Mouse (Mus musculus) limb, embryonic 15.5 days (tissue): Measurements from ENCODE around the gene Trmt44. TPM values are rescaled to one million over a fixed set of nuclear protein-coding genes. Genes with fewer than 3 reads are reported as not detected.

Experiments used
- ATAC-seq: fragments of 200-750 bp; cut with Nextera tagmentation; 2 replicates; pipeline ENCODE4 v1.8.0; 2017; ENCODE audit warnings: low read depth, moderate TSS enrichment; ENCODE audit not compliant: insufficient number of reproducible peaks, low FRiP score, low TSS enrichment
- H3K27ac ChIP-seq: fragments of 300-500 bp; sonication (generic); 2 replicates; pipeline ENCODE4 v1.5.1; 2015; ENCODE audit warnings: moderate library complexity, mild to moderate bottlenecking, inconsistent platforms
- H3K27me3 ChIP-seq: fragments of 300-500 bp; sonication (generic); 2 replicates; pipeline ENCODE4 v1.6.1; 2015; ENCODE audit warnings: inconsistent platforms
- H3K36me3 ChIP-seq: fragments of 300-500 bp; sonication (generic); 2 replicates; pipeline ENCODE4 v1.6.1; 2015; ENCODE audit warnings: inconsistent platforms
- H3K4me1 ChIP-seq: fragments of 300-500 bp; sonication (generic); 2 replicates; pipeline ENCODE4 v1.6.1; 2015; ENCODE audit warnings: inconsistent platforms
- H3K4me2 ChIP-seq: fragments of 300-500 bp; sonication (generic); 2 replicates; pipeline ENCODE4 v1.6.1; 2015; ENCODE audit warnings: mild to moderate bottlenecking, inconsistent platforms
- H3K4me3 ChIP-seq: fragments of 300-500 bp; sonication (generic); 2 replicates; pipeline ENCODE4 v1.5.1; 2015; ENCODE audit warnings: mild to moderate bottlenecking, inconsistent platforms
- H3K9ac ChIP-seq: fragments of 300-500 bp; sonication (generic); 2 replicates; pipeline ENCODE4 v1.6.1; 2015; ENCODE audit warnings: inconsistent platforms
- H3K9me3 ChIP-seq: fragments of 300-500 bp; sonication (generic); 2 replicates; pipeline ENCODE4 v1.6.1; 2016; ENCODE audit warnings: inconsistent platforms
- WGBS: fragments of 180-500 bp; shearing (Covaris S2); methylation state at CpG from one replicate; pipeline ENCODE4 v1.1.7; 2015; 5-methylcytosine and 5-hydroxymethylcytosine counted together
- polyA plus RNA-seq: library from polyadenylated mRNA; unstranded; fragments of >200 nt; fragmentation: Nextera tagmentation; extraction: Ambion mirVana; gene quantifications from 2 replicates; pipeline ENCODE4 v1.2.1, GENCODE M21; 2015

Gene Trmt44
- 9.0 and 9.1 TPM in 2 replicates for polyA plus RNA-seq

GRCm38 (mm10) chr5:35574653-35575599, at the start of gene Trmt44:
Trmt44 (minus strand) TSS chr5:35575070.
- peak within 1 kb of the TSS; percentile 96 for H3K4me3 ChIP-seq
- H3K9ac ChIP-seq, result peak within 1 kb of the TSS; percentile 97
- no peaks in the 10 kb centered on the region for H3K9me3 ChIP-seq
- peaks cover 9% of the 10 kb centered on the region for H3K4me1 ChIP-seq
- peaks cover 38% of the 10 kb centered on the region for H3K36me3 ChIP-seq
- WGBS, result 3% methylated on average over 56 of the region's 56 CpGs
- H3K27me3 ChIP-seq, result no peaks in the 10 kb centered on the region
- peak within 1 kb of the TSS; percentile 94 for H3K4me2 ChIP-seq
- peak; percentile 90 for ATAC-seq
- H3K27ac ChIP-seq, result peak within 1 kb of the TSS; percentile 78

GRCm38 (mm10) chr5:35623831-35624230, 49.0 kb upstream of the Trmt44 start:
- Histone ChIP-seq H3K4me2 (no peak overlapping the region), H3K27ac (peak overlapping the region; percentile 65; the same call in 1 of the 2 replicates), H3K9ac (no peak overlapping the region), H3K4me1 (peaks cover 25% of the 10 kb centered on the region), H3K36me3 (no peaks in the 10 kb centered on the region), H3K4me3 (no peak overlapping the region), H3K9me3 (no peaks in the 10 kb centered on the region), H3K27me3 (no peaks in the 10 kb centered on the region)
- ATAC-seq, result no peak

- Histone ChIP-seq H3K36me3 (no peaks in the 10 kb centered on the region), H3K9me3 (no peaks in the 10 kb centered on the region), H3K4me3 (no peak overlapping the region), H3K4me1 (peaks cover 35% of the 10 kb centered on the region), H3K4me2 (no peak overlapping the region), H3K27me3 (no peaks in the 10 kb centered on the region), H3K27ac (peak overlapping the region; percentile 55; the same call in 1 of the 2 replicates), H3K9ac (no peak overlapping the region)
- no peak for ATAC-seq
- 40% methylated on average over 4 of the region's 4 CpGs for WGBS
Observed at GRCm38 (mm10) chr5:35621114-35621513, 46.2 kb upstream of the Trmt44 start.

- peaks cover 28% of the 10 kb centered on the region for H3K4me1 ChIP-seq
- H3K27ac ChIP-seq, result peak overlapping the region; percentile 55
- no peak overlapping the region for H3K9ac ChIP-seq
- H3K9me3 ChIP-seq, result no peaks in the 10 kb centered on the region
- 37% methylated on average over 5 of the region's 5 CpGs for WGBS
- H3K4me2 ChIP-seq, result no peak overlapping the region
- no peak overlapping the region for H3K4me3 ChIP-seq
- no peak for ATAC-seq
- H3K27me3 ChIP-seq, result no peaks in the 10 kb centered on the region
- H3K36me3 ChIP-seq, result no peaks in the 10 kb centered on the region
Observed at GRCm38 (mm10) chr5:35616943-35617342, 42.1 kb upstream of the Trmt44 start.

GRCm38 (mm10) chr5:35612722-35613121, 37.9 kb upstream of the Trmt44 start:
- H3K9me3 ChIP-seq, result no peaks in the 10 kb centered on the region
- H3K27ac ChIP-seq, result no peak overlapping the region
- ATAC-seq, result no peak
- H3K9ac ChIP-seq, result no peak overlapping the region
- H3K27me3 ChIP-seq, result no peaks in the 10 kb centered on the region
- no peaks in the 10 kb centered on the region for H3K36me3 ChIP-seq
- WGBS, result 71% methylated on average over 8 of the region's 8 CpGs
- no peak overlapping the region for H3K4me2 ChIP-seq
- no peak overlapping the region for H3K4me3 ChIP-seq
- H3K4me1 ChIP-seq, result peaks cover 59% of the 10 kb centered on the region

- peaks cover 58% of the 10 kb centered on the region for H3K4me1 ChIP-seq
- H3K27ac ChIP-seq, result no peak overlapping the region
- no peaks in the 10 kb centered on the region for H3K36me3 ChIP-seq
- H3K27me3 ChIP-seq, result no peaks in the 10 kb centered on the region
- 76% methylated on average over 11 of the region's 11 CpGs for WGBS
- H3K9me3 ChIP-seq, result no peaks in the 10 kb centered on the region
- H3K4me2 ChIP-seq, result no peak overlapping the region
- no peak overlapping the region for H3K4me3 ChIP-seq
- H3K9ac ChIP-seq, result no peak overlapping the region
- ATAC-seq, result no peak
Observed at GRCm38 (mm10) chr5:35611900-35612299, 37.0 kb upstream of the Trmt44 start.

GRCm38 (mm10) chr5:35611170-35611569, 36.3 kb upstream of the Trmt44 start:
- ATAC-seq, result no peak
- Histone ChIP-seq H3K27ac (no peak overlapping the region), H3K4me3 (no peak overlapping the region), H3K27me3 (no peaks in the 10 kb centered on the region), H3K4me2 (no peak overlapping the region), H3K9me3 (no peaks in the 10 kb centered on the region), H3K36me3 (no peaks in the 10 kb centered on the region), H3K4me1 (peaks cover 52% of the 10 kb centered on the region), H3K9ac (no peak overlapping the region)
- WGBS, result 70% methylated on average over 9 of the region's 9 CpGs

- ATAC-seq, result no peak
- Histone ChIP-seq H3K27me3 (no peaks in the 10 kb centered on the region), H3K4me2 (no peak overlapping the region), H3K27ac (no peak overlapping the region; the same call in 1 of the 2 replicates), H3K4me3 (no peak overlapping the region), H3K9me3 (no peaks in the 10 kb centered on the region), H3K36me3 (no peaks in the 10 kb centered on the region; the same call in 1 of the 2 replicates), H3K4me1 (peaks cover 46% of the 10 kb centered on the region), H3K9ac (no peak overlapping the region)
- WGBS, result 92% methylated on average over 7 of the region's 7 CpGs
Observed at GRCm38 (mm10) chr5:35610381-35610780, 35.5 kb upstream of the Trmt44 start.

GRCm38 (mm10) chr5:35609971-35610370, 35.1 kb upstream of the Trmt44 start:
- no peak for ATAC-seq
- Histone ChIP-seq H3K4me2 (no peak overlapping the region), H3K9me3 (no peaks in the 10 kb centered on the region), H3K27ac (peak overlapping the region; percentile 75), H3K36me3 (no peaks in the 10 kb centered on the region; the same call in 1 of the 2 replicates), H3K27me3 (no peaks in the 10 kb centered on the region), H3K9ac (no peak overlapping the region), H3K4me3 (no peak overlapping the region), H3K4me1 (peaks cover 46% of the 10 kb centered on the region)
- 73% methylated on average over 2 of the region's 2 CpGs for WGBS

- H3K4me2 ChIP-seq, result no peak overlapping the region
- peaks cover 46% of the 10 kb centered on the region for H3K4me1 ChIP-seq
- H3K9ac ChIP-seq, result no peak overlapping the region
- peak; percentile 82 for ATAC-seq
- H3K27me3 ChIP-seq, result no peaks in the 10 kb centered on the region
- H3K4me3 ChIP-seq, result no peak overlapping the region
- 25% methylated on average over 12 of the region's 12 CpGs for WGBS
- peaks cover 3% of the 10 kb centered on the region; the same call in 1 of the 2 replicates for H3K36me3 ChIP-seq
- H3K27ac ChIP-seq, result peak overlapping the region; percentile 75
- no peaks in the 10 kb centered on the region for H3K9me3 ChIP-seq
Observed at GRCm38 (mm10) chr5:35609381-35609780, 34.5 kb upstream of the Trmt44 start.

GRCm38 (mm10) chr5:35608559-35608958, 33.7 kb upstream of the Trmt44 start:
- no peaks in the 10 kb centered on the region for H3K9me3 ChIP-seq
- peak overlapping the region; percentile 64 for H3K27ac ChIP-seq
- peaks cover 46% of the 10 kb centered on the region for H3K4me1 ChIP-seq
- H3K4me3 ChIP-seq, result no peak overlapping the region
- H3K4me2 ChIP-seq, result no peak overlapping the region
- H3K36me3 ChIP-seq, result peaks cover 8% of the 10 kb centered on the region; the same call in 1 of the 2 replicates
- no peak for ATAC-seq
- 72% methylated on average over 5 of the region's 5 CpGs for WGBS
- no peak overlapping the region for H3K9ac ChIP-seq
- no peaks in the 10 kb centered on the region for H3K27me3 ChIP-seq

GRCm38 (mm10) chr5:35607784-35608183, 32.9 kb upstream of the Trmt44 start:
- peaks cover 14% of the 10 kb centered on the region for H3K36me3 ChIP-seq
- 69% methylated on average over 7 of the region's 7 CpGs for WGBS
- H3K4me2 ChIP-seq, result no peak overlapping the region
- H3K4me3 ChIP-seq, result no peak overlapping the region
- H3K9ac ChIP-seq, result no peak overlapping the region
- H3K27ac ChIP-seq, result peak overlapping the region; percentile 64
- H3K27me3 ChIP-seq, result no peaks in the 10 kb centered on the region
- peaks cover 46% of the 10 kb centered on the region for H3K4me1 ChIP-seq
- ATAC-seq, result no peak
- no peaks in the 10 kb centered on the region for H3K9me3 ChIP-seq
